Mouse (Mus musculus) frontal cortex, postnatal 25 days (tissue): ENCODE results near the gene Pltp.
"Not testable (repeated sequence)": the region's sequence is repeated elsewhere in the genome, so short reads cannot be mapped to it uniquely, and the experiment has no call there.

Source experiments
- DNase-seq, 2 experiments: peaks; one replicate each; pipeline ENCODE4 v3.0.0; 2022; ENCODE audit warnings: low spot score in 2 of 2

Pltp gene

GRCm38 (mm10) chr2:164804533-164805331 is 52.8 kb downstream of the Pltp start, which contains the start of the genes Acot8 and Zswim3:
Gene Acot8, minus strand, starts transcription at chr2:164804882.
Gene Zswim3, plus strand, starts transcription at chr2:164805098.
- peak; percentile 99 to 100 for DNase-seq

- DNase-seq, result no peak
These were observed 53.6 kb downstream of the Pltp start for GRCm38 (mm10) chr2:164803921-164804313.

GRCm38 (mm10) chr2:164803201-164803920 is 54.1 kb downstream of the Pltp start:
- no peak for DNase-seq

GRCm38 (mm10) chr2:164800252-164801004 is 57.1 kb downstream of the Pltp start:
- DNase-seq, result no peak

- not testable (repeated sequence) for DNase-seq
These were observed 59.0 kb downstream of the Pltp start for GRCm38 (mm10) chr2:164798554-164798953.

- DNase-seq, result no peak
These were observed 61.6 kb downstream of the Pltp start for GRCm38 (mm10) chr2:164795868-164796267.

- peak; percentile 68 to 76 for DNase-seq
These were observed 63.2 kb downstream of the Pltp start for GRCm38 (mm10) chr2:164794293-164794692.

GRCm38 (mm10) chr2:164793772-164794171 is 63.7 kb downstream of the Pltp start:
- no peak for DNase-seq

GRCm38 (mm10) chr2:164793236-164793635 is 64.3 kb downstream of the Pltp start:
- peak; percentile 48 to 55 for DNase-seq

GRCm38 (mm10) chr2:164792400-164793190 is 64.9 kb downstream of the Pltp start:
- no peak for DNase-seq

- no peak for DNase-seq
These were observed 65.7 kb downstream of the Pltp start for GRCm38 (mm10) chr2:164791841-164792261.

GRCm38 (mm10) chr2:164790451-164790850 is 67.1 kb downstream of the Pltp start:
- no peak for DNase-seq
